In the genomic region with DNA sequence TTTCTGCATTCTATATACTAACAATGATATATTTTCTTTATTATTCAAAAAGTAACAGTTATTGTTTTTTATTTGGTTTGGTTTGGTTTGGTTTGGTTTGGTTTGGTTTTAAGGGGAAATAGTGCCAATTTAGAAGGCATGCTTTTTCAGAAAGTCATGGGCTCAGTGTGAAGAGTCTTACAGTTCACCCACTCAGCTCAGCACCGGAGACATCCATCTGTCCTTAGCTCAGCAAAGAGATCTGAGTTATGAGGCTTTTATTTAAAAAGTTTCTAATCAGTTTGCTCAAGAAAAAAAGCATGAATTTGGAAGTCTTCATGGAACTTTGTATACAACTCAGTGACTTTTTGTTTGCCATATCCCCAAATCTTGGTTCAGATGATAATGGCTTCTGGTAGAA, we compare ENCODE assay signal across 17 mouse cellular contexts. TPM values are rescaled to one million over a fixed set of nuclear protein-coding genes. Genes with fewer than 3 reads are reported as not detected.
"Had no signal": no experiment of that assay in that cellular context is flagged by ENCODE, and none has a peak within 500 bp of the region (broad histone marks: within the 10 kb centered on the region; RNA-seq: fewer than 3 reads in every experiment).

No protein-coding gene starts in this region.

- DNase-seq: liver, postnatal 0 days; lung, adult 2 months; lung, postnatal 14 days; lung, postnatal 36 days; right cerebral cortex, postnatal 14 days; thymus, adult 2 months; thymus, postnatal 14 days; thymus, postnatal 36 days had no signal

- ATAC-seq: liver, postnatal 0 days; midbrain, embryonic 13.5 days; midbrain, embryonic 15.5 days had no signal

- H3K4me3 ChIP-seq: liver, embryonic 15.5 days; lung, embryonic 15.5 days; midbrain, embryonic 13.5 days; midbrain, embryonic 15.5 days; neural tube, embryonic 12.5 days; stomach, embryonic 15.5 days had no signal

- H3K27ac ChIP-seq: liver, embryonic 15.5 days; lung, embryonic 15.5 days; macrophage; midbrain, embryonic 13.5 days; midbrain, embryonic 15.5 days; neural tube, embryonic 12.5 days; stomach, embryonic 15.5 days; stomach, postnatal 0 days had no signal

RNA-seq across cellular contexts. Expression of a gene that starts 6.2 kb away (rescaled TPM):
- total RNA-seq: midbrain, postnatal 0 days had no signal
